Mouse (Mus musculus) heart, embryonic 12.5 days (tissue): ENCODE measurements around the gene Gas2l3. TPM values are rescaled to one million over a fixed set of nuclear protein-coding genes. Genes with fewer than 3 reads are reported as not detected.

Experiments used
- ATAC-seq: fragments of 200-750 bp; cut with Nextera tagmentation; 2 replicates; pipeline ENCODE4 v1.8.0; 2017; ENCODE audit warnings: moderate TSS enrichment, moderate library complexity; ENCODE audit not compliant: insufficient number of reproducible peaks, low FRiP score
- H3K27ac ChIP-seq: fragments of 300-500 bp; sonication (generic); 2 replicates; pipeline ENCODE4 v1.5.1; 2016; ENCODE audit warnings: mild to moderate bottlenecking, moderate library complexity; ENCODE audit not compliant: poor library complexity, severe bottlenecking
- H3K27me3 ChIP-seq: fragments of 300-500 bp; sonication (generic); replicated peaks from 2 replicates; pipeline ENCODE4 v1.6.1; 2016; ENCODE audit warnings: mild to moderate bottlenecking, moderate library complexity
- H3K36me3 ChIP-seq: fragments of 300-500 bp; sonication (generic); 2 replicates; pipeline ENCODE4 v1.6.1; 2016; ENCODE audit warnings: mild to moderate bottlenecking, moderate library complexity
- H3K4me1 ChIP-seq: fragments of 300-500 bp; sonication (generic); replicated peaks from 2 replicates; pipeline ENCODE4 v1.6.1; 2016; ENCODE audit warnings: mild to moderate bottlenecking
- H3K4me2 ChIP-seq: fragments of 300-500 bp; sonication (generic); 2 replicates; pipeline ENCODE4 v1.6.1; 2016; ENCODE audit warnings: mild to moderate bottlenecking, moderate library complexity
- H3K4me3 ChIP-seq: fragments of 300-500 bp; sonication (generic); 2 replicates; pipeline ENCODE4 v1.5.1; 2016; ENCODE audit warnings: mild to moderate bottlenecking
- H3K9ac ChIP-seq: fragments of 300-500 bp; sonication (generic); 2 replicates; pipeline ENCODE4 v1.6.1; 2016; ENCODE audit warnings: mild to moderate bottlenecking, moderate library complexity
- H3K9me3 ChIP-seq: fragments of 300-500 bp; sonication (generic); replicated peaks from 2 replicates; pipeline ENCODE4 v1.6.1; 2016; ENCODE audit warnings: mild to moderate bottlenecking, moderate library complexity
- WGBS: fragments of 180-500 bp; shearing (Covaris S2); methylation state at CpG from one replicate; pipeline ENCODE4 v1.1.7; 2016; 5-methylcytosine and 5-hydroxymethylcytosine counted together
- polyA plus RNA-seq: library from polyadenylated mRNA; unstranded; fragments of >200 nt; fragmentation: Nextera tagmentation; extraction: Ambion mirVana; gene quantifications from 2 replicates; pipeline ENCODE4 v1.2.1, GENCODE M21; 2016

Gene Gas2l3
- polyA plus RNA-seq, 1 experiment from 2014 or later = 28.1 TPM

DNA sequence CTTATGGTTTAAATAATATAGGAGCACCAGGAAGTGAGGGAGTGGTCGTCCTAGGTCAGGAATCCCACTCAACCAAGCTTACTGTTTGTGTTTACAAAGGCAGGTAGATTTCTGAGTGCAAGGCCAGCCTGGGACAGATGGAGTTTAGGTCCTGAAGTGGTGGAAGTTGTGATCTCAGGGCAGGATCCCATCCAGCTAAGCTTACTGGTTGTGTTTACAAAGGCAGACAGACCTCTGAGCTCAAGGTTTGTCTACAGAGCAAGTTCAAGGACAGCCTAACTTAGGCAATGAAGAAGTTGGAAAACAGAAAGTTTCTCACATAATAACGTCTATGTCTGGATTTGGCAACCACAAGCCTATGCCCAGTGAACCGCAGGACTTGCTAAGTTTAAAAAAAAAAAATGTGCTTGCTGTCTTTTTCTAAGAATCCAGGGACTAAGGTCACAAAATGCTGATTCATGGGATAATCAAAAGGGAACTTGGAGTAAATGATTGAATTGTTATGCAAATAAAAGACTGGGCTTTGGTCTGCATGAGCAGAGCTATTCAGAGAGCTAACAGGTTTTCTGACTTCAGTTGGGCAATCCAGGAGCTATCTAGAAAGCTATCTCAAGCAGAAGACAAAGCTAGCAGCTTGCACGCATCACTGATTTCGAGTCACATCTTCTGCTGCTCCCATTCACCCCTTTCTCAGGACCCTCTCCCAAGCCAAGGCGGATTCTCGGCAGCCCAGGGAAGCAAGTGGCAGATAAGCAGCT lies 27.0 kb upstream of the Gas2l3 start:
- peaks cover 8% of the 10 kb centered on the region for H3K9me3 ChIP-seq
- WGBS = 69% methylated on average over 7 of the region's 7 CpGs
- H3K9ac ChIP-seq = no peak overlapping the region
- H3K4me3 ChIP-seq = no peak overlapping the region
- H3K36me3 ChIP-seq = no peaks in the 10 kb centered on the region
- 0 out of 2 replicates have a peak, but pooled peaks cover 1% of the 10 kb centered on the region for H3K4me1 ChIP-seq
- no peak overlapping the region for H3K4me2 ChIP-seq
- no peak overlapping the region for H3K27ac ChIP-seq
- no peak for ATAC-seq
- no peaks in the 10 kb centered on the region for H3K27me3 ChIP-seq

DNA sequence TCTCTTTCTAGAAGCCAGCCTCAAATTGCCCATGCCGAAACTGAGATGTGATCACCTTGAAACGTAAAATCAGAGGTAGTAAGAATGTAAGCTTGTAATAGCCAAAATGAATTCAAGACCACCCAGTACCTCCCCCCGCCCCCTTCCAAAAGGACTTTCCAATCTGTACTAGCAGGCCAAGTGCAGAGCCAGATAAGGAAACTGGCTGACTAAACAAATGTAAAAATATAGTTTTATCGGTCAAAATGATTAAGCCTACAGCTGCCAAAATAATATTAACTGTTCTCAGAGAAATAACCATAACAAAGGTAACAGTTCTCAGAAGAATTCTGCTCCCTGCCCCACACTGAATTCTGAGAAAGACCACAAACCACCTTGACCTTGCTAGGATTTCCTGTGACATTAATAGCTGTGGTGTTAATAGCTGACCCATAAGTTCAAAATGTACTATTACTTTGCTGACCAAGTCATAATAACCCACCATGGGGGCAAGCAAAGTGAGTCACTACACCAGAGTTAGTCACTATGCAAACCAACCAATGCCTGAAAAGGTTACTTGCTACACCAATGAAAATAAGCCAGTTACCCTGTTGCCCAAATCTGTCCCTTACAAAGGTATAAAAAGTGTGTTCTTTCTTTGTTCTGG lies 21.1 kb upstream of the Gas2l3 start:
- no peak overlapping the region for H3K4me3 ChIP-seq
- no peaks in the 10 kb centered on the region for H3K27me3 ChIP-seq
- 0 out of 2 replicates have a peak, but pooled peaks cover 4% of the 10 kb centered on the region for H3K4me1 ChIP-seq
- 71% methylated on average over 4 of the region's 4 CpGs for WGBS
- no peak overlapping the region for H3K9ac ChIP-seq
- H3K36me3 ChIP-seq = no peaks in the 10 kb centered on the region
- H3K4me2 ChIP-seq = no peak overlapping the region
- peaks cover 2% of the 10 kb centered on the region; the same call in 1 of the 2 replicates for H3K9me3 ChIP-seq
- no peak for ATAC-seq
- H3K27ac ChIP-seq = no peak overlapping the region

DNA sequence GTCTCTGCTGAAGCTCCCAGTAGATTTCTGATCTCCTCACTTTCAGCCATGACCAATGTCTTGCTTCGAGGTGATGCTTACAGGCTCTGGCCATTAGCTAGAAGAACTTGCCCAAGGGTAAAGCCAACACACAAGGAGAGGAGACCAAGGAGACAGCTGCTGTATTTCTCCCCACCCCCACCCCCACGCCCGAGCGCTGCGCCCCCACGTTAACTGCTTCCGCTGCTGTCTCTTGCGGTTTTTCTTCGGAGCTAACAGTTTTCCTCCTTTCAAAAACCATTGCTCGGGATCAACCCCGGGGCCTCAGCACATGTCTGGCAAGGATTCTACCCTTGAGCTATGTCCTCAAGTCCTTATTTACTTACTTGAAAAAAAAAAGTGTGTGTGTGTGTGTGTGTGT lies 19.1 kb upstream of the Gas2l3 start:
- no peak for ATAC-seq
- WGBS = 83% methylated on average over 11 of the region's 11 CpGs

DNA sequence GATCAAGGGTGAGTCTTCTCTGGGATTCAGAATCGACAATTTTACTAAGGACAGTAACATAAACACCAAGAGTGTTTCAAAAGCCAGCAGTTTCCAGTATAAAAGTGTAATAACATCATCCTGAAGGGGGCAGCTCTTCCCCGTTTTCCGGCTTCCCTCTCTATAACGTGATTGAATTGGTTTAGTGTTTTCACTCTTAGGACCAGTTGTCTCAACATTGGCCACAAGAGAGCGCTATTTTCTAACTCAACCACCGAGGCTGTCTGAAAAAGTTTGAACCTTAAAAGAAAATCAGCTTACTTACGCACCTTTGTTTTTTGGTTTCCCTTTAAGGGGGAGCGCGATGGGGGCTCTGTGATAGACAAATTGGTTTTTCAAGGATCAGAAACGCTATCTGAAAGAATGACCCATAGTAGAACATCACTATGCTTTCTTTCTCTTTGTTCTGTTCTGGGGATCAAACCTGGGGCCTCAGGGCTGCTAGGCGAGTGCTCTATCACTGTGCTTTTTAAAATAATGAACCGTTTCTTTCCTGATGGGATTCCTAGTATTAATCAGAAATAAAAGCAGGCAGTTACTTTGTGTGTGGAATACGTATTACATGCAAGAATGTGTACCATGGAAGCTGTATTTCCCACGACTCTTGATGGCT lies 18.2 kb upstream of the Gas2l3 start:
- Histone ChIP-seq H3K27ac (no peak overlapping the region), H3K4me3 (no peak overlapping the region), H3K9ac (no peak overlapping the region), H3K9me3 (no peaks in the 10 kb centered on the region), H3K36me3 (no peaks in the 10 kb centered on the region), H3K4me1 (0 out of 2 replicates have a peak, but pooled peaks cover 4% of the 10 kb centered on the region), H3K4me2 (peak overlapping the region; percentile 38), H3K27me3 (no peaks in the 10 kb centered on the region; the same call in 1 of the 2 replicates)
- 0 out of 2 replicates have a peak, but pooled peaks have one; percentile 48 for ATAC-seq
- 23% methylated on average over 14 of the region's 14 CpGs for whole genome bisulfite sequencing

More for the DNA sequence above, 19.1 kb upstream of the Gas2l3 start:
- H3K9me3 ChIP-seq = no peaks in the 10 kb centered on the region
- no peaks in the 10 kb centered on the region for H3K27me3 ChIP-seq
- no peak overlapping the region for H3K4me2 ChIP-seq
- no peaks in the 10 kb centered on the region for H3K36me3 ChIP-seq
- no peak overlapping the region for H3K27ac ChIP-seq
- no peak overlapping the region for H3K9ac ChIP-seq
- H3K4me1 ChIP-seq = 0 out of 2 replicates have a peak, but pooled peaks cover 4% of the 10 kb centered on the region
- H3K4me3 ChIP-seq = no peak overlapping the region

DNA sequence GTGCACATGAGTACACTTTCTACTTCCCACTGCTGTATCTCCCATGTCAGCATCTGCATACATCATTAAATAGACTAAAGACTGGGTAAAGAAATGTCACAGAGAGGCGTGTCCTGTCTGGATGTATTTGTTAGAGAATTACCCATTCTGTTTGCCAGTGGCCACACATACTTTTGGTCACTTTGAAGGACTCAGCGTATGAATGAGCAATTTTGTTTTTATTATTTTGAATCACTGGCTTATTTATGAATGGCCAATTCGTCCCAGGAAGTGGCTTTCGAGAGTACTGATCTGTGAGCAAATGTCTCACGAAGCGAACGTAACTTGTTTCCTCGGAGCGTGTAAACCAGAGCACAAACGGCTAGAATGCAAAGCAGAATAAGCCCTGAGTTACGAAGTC lies 17.2 kb upstream of the Gas2l3 start:
- no peak for ATAC-seq
- H3K27ac ChIP-seq = no peak overlapping the region
- H3K9me3 ChIP-seq = no peaks in the 10 kb centered on the region
- H3K4me3 ChIP-seq = no peak overlapping the region
- 0 out of 2 replicates have a peak, but pooled peaks cover 4% of the 10 kb centered on the region for H3K4me1 ChIP-seq
- no peaks in the 10 kb centered on the region for H3K36me3 ChIP-seq
- no peak overlapping the region for H3K9ac ChIP-seq
- 85% methylated on average over 11 of the region's 11 CpGs for WGBS
- H3K4me2 ChIP-seq = no peak overlapping the region
- H3K27me3 ChIP-seq = no peaks in the 10 kb centered on the region; the same call in 1 of the 2 replicates

DNA sequence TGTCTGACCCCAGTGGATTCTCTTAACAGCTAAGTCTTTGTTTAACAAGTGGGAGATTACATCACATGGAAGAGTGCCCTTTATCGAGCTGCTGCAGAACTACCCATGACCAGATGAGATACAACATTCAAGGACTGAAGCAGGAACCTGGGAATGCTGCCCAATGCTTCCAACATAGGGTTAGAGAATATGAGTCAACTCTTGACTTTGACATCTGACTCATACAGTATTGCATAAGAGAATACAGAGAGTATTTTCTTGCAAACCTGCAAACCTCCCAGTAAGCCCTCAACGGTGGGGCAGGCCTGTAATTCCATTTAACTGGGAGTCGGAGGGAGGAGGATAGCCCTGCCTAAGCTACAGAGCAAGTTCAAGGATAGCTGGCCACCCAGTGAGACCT lies 15.0 kb upstream of the Gas2l3 start:
- no peaks in the 10 kb centered on the region for H3K9me3 ChIP-seq
- no peaks in the 10 kb centered on the region for H3K4me1 ChIP-seq
- no peak overlapping the region for H3K4me3 ChIP-seq
- ATAC-seq = no peak
- no peak overlapping the region for H3K4me2 ChIP-seq
- no peak overlapping the region for H3K27ac ChIP-seq
- WGBS = 56% methylated on average over 3 of the region's 3 CpGs
- no peak overlapping the region for H3K9ac ChIP-seq
- H3K27me3 ChIP-seq = no peaks in the 10 kb centered on the region; the same call in 1 of the 2 replicates
- H3K36me3 ChIP-seq = no peaks in the 10 kb centered on the region

DNA sequence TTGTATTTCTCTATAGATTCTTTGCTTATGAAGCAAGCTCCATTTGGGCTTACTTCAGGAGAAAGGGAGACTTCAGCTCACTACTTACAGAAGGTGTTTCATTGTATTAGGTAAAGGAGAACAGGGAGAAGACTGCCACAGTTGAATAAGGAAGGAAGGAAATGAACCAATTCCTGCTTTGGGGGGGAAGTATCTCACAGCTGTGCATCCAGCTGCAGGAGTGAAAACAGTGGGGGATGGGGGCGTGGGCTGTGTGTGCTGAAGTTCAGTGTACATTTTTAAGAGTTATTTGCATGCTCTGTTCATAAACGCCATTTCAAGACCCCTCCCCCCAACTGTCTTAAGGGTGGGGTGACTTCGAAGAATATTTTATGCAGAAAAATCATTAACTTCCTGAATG lies 10.0 kb upstream of the Gas2l3 start:
- Histone ChIP-seq H3K27ac (no peak overlapping the region), H3K9me3 (no peaks in the 10 kb centered on the region), H3K36me3 (no peaks in the 10 kb centered on the region), H3K27me3 (no peaks in the 10 kb centered on the region; the same call in 1 of the 2 replicates), H3K4me2 (no peak overlapping the region), H3K4me1 (no peaks in the 10 kb centered on the region), H3K9ac (no peak overlapping the region), H3K4me3 (no peak overlapping the region)
- no peak for ATAC-seq
- WGBS = 69% methylated on average over 3 of the region's 3 CpGs

DNA sequence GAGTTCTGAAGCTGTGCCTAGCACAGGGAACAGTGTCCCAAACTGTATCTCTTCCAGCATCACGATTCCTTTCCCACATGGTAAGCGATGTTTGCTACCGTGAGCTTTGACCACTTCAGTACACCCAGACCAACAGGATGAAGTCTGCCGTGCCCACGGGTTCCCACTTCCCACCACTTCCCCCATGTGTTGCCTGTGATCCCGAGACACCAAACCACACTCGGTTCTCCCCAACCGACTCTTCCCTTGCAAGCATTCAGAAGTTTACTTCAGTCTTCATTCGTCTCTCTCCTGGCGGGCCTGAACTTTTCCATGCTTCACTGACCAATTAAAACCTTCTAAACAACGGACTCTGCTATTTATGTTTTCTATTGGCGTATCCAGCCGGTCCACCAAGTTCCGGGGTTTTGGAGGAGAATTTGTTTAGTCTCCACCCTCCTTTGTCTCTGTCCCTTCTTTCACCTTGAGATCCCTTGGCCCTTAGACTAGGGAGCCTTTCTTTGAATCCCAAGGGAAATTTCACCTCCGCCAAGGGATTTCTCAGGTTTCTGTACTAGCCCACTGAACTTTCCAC lies 9.4 kb upstream of the Gas2l3 start:
- Histone ChIP-seq H3K9me3 (no peaks in the 10 kb centered on the region), H3K36me3 (no peaks in the 10 kb centered on the region), H3K9ac (no peak overlapping the region), H3K27me3 (no peaks in the 10 kb centered on the region; the same call in 1 of the 2 replicates), H3K27ac (no peak overlapping the region), H3K4me2 (no peak overlapping the region), H3K4me1 (no peaks in the 10 kb centered on the region), H3K4me3 (no peak overlapping the region)
- 80% methylated on average over 15 of the region's 15 CpGs for WGBS
- no peak for ATAC-seq

DNA sequence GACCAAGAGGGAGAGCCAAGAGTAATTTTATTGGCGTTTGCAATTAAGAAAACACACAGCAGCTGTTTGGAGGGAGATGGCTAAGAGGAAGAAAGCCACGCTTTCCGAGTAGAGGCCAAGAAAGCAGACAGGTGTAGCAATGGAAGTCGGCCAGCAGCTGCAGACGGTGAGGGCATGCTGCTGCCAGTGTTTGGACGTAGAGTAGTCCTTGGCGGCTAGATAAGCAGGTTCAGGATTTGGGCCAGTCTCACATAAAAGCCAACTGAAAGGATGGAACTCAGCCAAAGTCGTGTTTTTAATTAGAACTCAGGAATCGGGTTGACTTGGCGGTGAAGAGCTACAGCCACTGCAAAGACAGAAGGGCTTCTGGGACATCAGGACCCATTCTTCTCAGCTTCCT lies 6.6 kb upstream of the Gas2l3 start:
- Histone ChIP-seq H3K27ac (no peak overlapping the region), H3K4me2 (no peak overlapping the region), H3K36me3 (no peaks in the 10 kb centered on the region), H3K27me3 (no peaks in the 10 kb centered on the region), H3K4me3 (no peak overlapping the region), H3K9ac (no peak overlapping the region), H3K4me1 (no peaks in the 10 kb centered on the region), H3K9me3 (no peaks in the 10 kb centered on the region)
- WGBS = 61% methylated on average over 10 of the region's 10 CpGs
- ATAC-seq = no peak

DNA sequence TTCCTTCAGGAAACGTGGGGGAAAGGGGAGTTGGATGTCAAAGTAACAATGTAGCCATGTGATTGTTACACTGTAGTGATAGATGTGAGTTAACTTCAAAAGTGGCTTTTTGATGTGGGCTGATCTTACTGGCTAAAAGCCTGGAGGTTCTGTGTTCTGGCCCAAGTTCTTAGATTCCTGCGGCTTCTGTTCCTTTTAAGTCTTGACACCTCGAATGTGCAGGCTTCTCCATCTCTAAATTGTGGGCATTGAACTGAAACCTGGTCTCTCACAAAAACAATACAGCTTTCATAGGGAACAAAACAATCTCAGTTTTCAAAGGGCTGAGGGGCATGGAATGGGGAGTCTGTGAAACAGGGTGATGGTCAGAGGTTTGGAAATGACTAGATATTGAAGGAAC lies 614 bp upstream of the Gas2l3 start:
- Histone ChIP-seq H3K27ac (peak overlapping the region; percentile 62; the same call in 1 of the 2 replicates), H3K36me3 (peaks cover 11% of the 10 kb centered on the region; the same call in 1 of the 2 replicates), H3K4me3 (peak overlapping the region; percentile 73), H3K9ac (peak overlapping the region; percentile 43; the same call in 1 of the 2 replicates), H3K4me1 (peaks cover 16% of the 10 kb centered on the region), H3K9me3 (no peaks in the 10 kb centered on the region), H3K4me2 (peak overlapping the region; percentile 84), H3K27me3 (no peaks in the 10 kb centered on the region)
- 42% methylated on average over 3 of the region's 3 CpGs for WGBS
- no peak for ATAC-seq
